ENCODE assay signal across 8 mouse cellular contexts in the genomic region with DNA sequence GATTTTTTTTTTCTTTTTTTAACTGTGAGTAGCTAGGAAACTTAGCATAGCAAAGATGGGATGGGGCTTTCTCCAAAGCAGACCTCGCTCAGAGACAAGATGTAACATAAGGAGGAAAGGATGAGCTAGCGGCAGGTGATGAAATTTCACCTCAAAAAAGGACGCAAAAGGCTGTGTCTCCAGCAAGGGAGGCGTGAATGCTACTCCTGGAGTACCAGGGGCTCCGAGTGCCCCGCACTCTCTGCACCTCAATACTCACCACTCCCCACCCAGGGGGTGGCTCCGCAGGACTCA. TPM values are rescaled to one million over a fixed set of nuclear protein-coding genes. Genes with fewer than 3 reads are reported as not detected.
DNase-seq lines count a peak whose midpoint lies in the region; ATAC-seq and TF ChIP-seq lines count a peak whose summit lies in the region.

No protein-coding gene starts in this region.

- H3K27ac ChIP-seq in neural tube, embryonic 11.5 days (ENCODE audit: low read depth, low read length): peak overlapping the region; percentile 97
- peak overlapping the region; percentile 97 for H3K27ac ChIP-seq in embryonic facial prominence, embryonic 15.5 days (replicated peaks)
- H3K27ac ChIP-seq in limb, embryonic 12.5 days: peak overlapping the region; percentile 98
- peak overlapping the region; percentile 83 for H3K27ac ChIP-seq in olfactory bulb, adult 2 months (ENCODE audit: insufficient read depth, low read depth, low read length)

- DNase-seq in neural tube, embryonic 11.5 days (ENCODE audit: low spot score): no peak
- no peak for DNase-seq in neural tube, embryonic 10.5 days (ENCODE audit: extremely low spot score, low spot score)
- no peak for DNase-seq in adrenal gland, postnatal 10 days
- DNase-seq in adipocyte (ENCODE audit: low spot score): no peak
- DNase-seq in cerebellum, postnatal 10 days: no peak

- no peak; the same call in 1 of the 2 replicates for ATAC-seq in neural tube, embryonic 11.5 days (ENCODE audit: insufficient read depth, low FRiP score, low TSS enrichment)
- ATAC-seq in embryonic facial prominence, embryonic 15.5 days (ENCODE audit: insufficient number of reproducible peaks, low FRiP score, low TSS enrichment, low read depth): no peak
- ATAC-seq in limb, embryonic 12.5 days (ENCODE audit: insufficient number of reproducible peaks, insufficient read depth, low FRiP score, low TSS enrichment, low read depth): peak; percentile 43; the same call in 1 of the 2 replicates

- peak overlapping the region; percentile 66 for H3K4me2 ChIP-seq in neural tube, embryonic 11.5 days (ENCODE audit: low read depth)
- H3K4me2 ChIP-seq in embryonic facial prominence, embryonic 15.5 days (replicated peaks): peak overlapping the region; percentile 72
- H3K4me2 ChIP-seq in limb, embryonic 12.5 days: peak overlapping the region; percentile 71

- no peaks in the 10 kb centered on the region for H3K9me3 ChIP-seq in neural tube, embryonic 11.5 days (ENCODE audit: control insufficient read depth, low read length)
- no peaks in the 10 kb centered on the region for H3K9me3 ChIP-seq in embryonic facial prominence, embryonic 15.5 days (replicated peaks)
- no peaks in the 10 kb centered on the region for H3K9me3 ChIP-seq in limb, embryonic 12.5 days

- no peaks in the 10 kb centered on the region for H3K27me3 ChIP-seq in neural tube, embryonic 11.5 days (ENCODE audit: control insufficient read depth, insufficient read depth, low read length)
- H3K27me3 ChIP-seq in embryonic facial prominence, embryonic 15.5 days: no peaks in the 10 kb centered on the region
- no peaks in the 10 kb centered on the region for H3K27me3 ChIP-seq in limb, embryonic 12.5 days

- no peak for TF ChIP-seq POLR2A in olfactory bulb, adult 2 months (IDR thresholded peaks at IDR 0.05; ENCODE audit: insufficient read depth, low read depth, low read length)

- no peak for TF ChIP-seq CTCF in olfactory bulb, adult 2 months (IDR thresholded peaks at IDR 0.05; ENCODE audit: insufficient read depth, low read depth, low read length)

- peak overlapping the region; percentile 98 for H3K9ac ChIP-seq in neural tube, embryonic 11.5 days (ENCODE audit: low read length)
- H3K9ac ChIP-seq in embryonic facial prominence, embryonic 15.5 days: peak overlapping the region; percentile 97
- H3K9ac ChIP-seq in limb, embryonic 12.5 days (replicated peaks): peak overlapping the region; percentile 97

- H3K4me3 ChIP-seq in neural tube, embryonic 11.5 days (ENCODE audit: low read depth, low read length): peak overlapping the region; percentile 52
- peak overlapping the region; percentile 91 for H3K4me3 ChIP-seq in embryonic facial prominence, embryonic 15.5 days (replicated peaks)
- peak overlapping the region; percentile 90 for H3K4me3 ChIP-seq in limb, embryonic 12.5 days (replicated peaks)
- H3K4me3 ChIP-seq in olfactory bulb, adult 2 months (ENCODE audit: insufficient read depth, low read depth, low read length): peak overlapping the region; percentile 79

- no peaks in the 10 kb centered on the region for H3K4me1 ChIP-seq in neural tube, embryonic 11.5 days (ENCODE audit: control insufficient read depth, insufficient read depth, low read length)
- H3K4me1 ChIP-seq in embryonic facial prominence, embryonic 15.5 days: no peaks in the 10 kb centered on the region
- 0 out of 2 replicates have a peak, but pooled peaks cover 7% of the 10 kb centered on the region for H3K4me1 ChIP-seq in limb, embryonic 12.5 days (replicated peaks)
- H3K4me1 ChIP-seq in olfactory bulb, adult 2 months (ENCODE audit: control insufficient read depth, insufficient read depth, low read length): peaks cover 2% of the 10 kb centered on the region; the same call in 1 of the 2 replicates

- no peaks in the 10 kb centered on the region for H3K36me3 ChIP-seq in neural tube, embryonic 11.5 days (ENCODE audit: control insufficient read depth, insufficient read depth, low read length)
- no peaks in the 10 kb centered on the region for H3K36me3 ChIP-seq in embryonic facial prominence, embryonic 15.5 days
- H3K36me3 ChIP-seq in limb, embryonic 12.5 days: no peaks in the 10 kb centered on the region

- 0% methylated on average over 7 of the region's 7 CpGs for WGBS in neural tube, embryonic 11.5 days
- under 1% methylated on average over 7 of the region's 7 CpGs for WGBS in embryonic facial prominence, embryonic 15.5 days
- WGBS in limb, embryonic 12.5 days: 0% methylated on average over 7 of the region's 7 CpGs
- under 1% methylated on average over 7 of the region's 7 CpGs for WGBS in olfactory bulb, adult 2 months

RNA-seq across cellular contexts. Expression of a gene that starts 0.9 kb away (rescaled TPM):
- polyA plus RNA-seq in neural tube, embryonic 11.5 days (2014; fragmentation: Nextera tagmentation; extraction: Ambion mirVana): 3.6 and 3.8 TPM in 2 replicates
- polyA plus RNA-seq in embryonic facial prominence, embryonic 15.5 days (2015; fragmentation: Nextera tagmentation; extraction: Ambion mirVana): 4.8 and 5.0 TPM in 2 replicates
- 6.9 and 7.0 TPM in 2 replicates for polyA plus RNA-seq in limb, embryonic 12.5 days (2016; fragmentation: Nextera tagmentation; extraction: Ambion mirVana)
- 65.1 TPM in 1 of 2 replicates, not detected in the other for polyA plus RNA-seq in olfactory bulb, adult 2 months (2012; ENCODE audit: insufficient read depth, insufficient read length, low replicate concordance, missing spikeins)
- 10 to 100 TPM; 20.8 to 24.4 TPM for total RNA-seq in adrenal gland, postnatal 10 days (2021)

RNA-seq across cellular contexts. Expression of a gene that starts 53.7 kb away (rescaled TPM):
- 235 and 243 TPM in 2 replicates for polyA plus RNA-seq in neural tube, embryonic 11.5 days (2014; fragmentation: Nextera tagmentation; extraction: Ambion mirVana)
- 135 and 138 TPM in 2 replicates for polyA plus RNA-seq in embryonic facial prominence, embryonic 15.5 days (2015; fragmentation: Nextera tagmentation; extraction: Ambion mirVana)
- 247 and 250 TPM in 2 replicates for polyA plus RNA-seq in limb, embryonic 12.5 days (2016; fragmentation: Nextera tagmentation; extraction: Ambion mirVana)
- not detected in 2 replicates for polyA plus RNA-seq in olfactory bulb, adult 2 months (2012; ENCODE audit: insufficient read depth, insufficient read length, low replicate concordance, missing spikeins)
- 100 to 1,000 TPM; 115 to 125 TPM for total RNA-seq in adrenal gland, postnatal 10 days (2021)

RNA-seq across cellular contexts. Expression of a gene that starts 54.7 kb away (rescaled TPM):
- 104 and 105 TPM in 2 replicates for polyA plus RNA-seq in neural tube, embryonic 11.5 days (2014; fragmentation: Nextera tagmentation; extraction: Ambion mirVana)
- polyA plus RNA-seq in embryonic facial prominence, embryonic 15.5 days (2015; fragmentation: Nextera tagmentation; extraction: Ambion mirVana): 92.3 and 101 TPM in 2 replicates
- polyA plus RNA-seq in limb, embryonic 12.5 days (2016; fragmentation: Nextera tagmentation; extraction: Ambion mirVana): 111 and 115 TPM in 2 replicates
- polyA plus RNA-seq in olfactory bulb, adult 2 months (2012; ENCODE audit: insufficient read depth, insufficient read length, low replicate concordance, missing spikeins): not detected in 2 replicates
- total RNA-seq in adrenal gland, postnatal 10 days (2021): 10 to 100 TPM; 70.0 to 71.7 TPM
